Mouse (Mus musculus): ENCODE results near the gene Nhp2. TPM values are rescaled to one million over a fixed set of nuclear protein-coding genes. Genes with fewer than 3 reads are reported as not detected.
"Not testable (repeated sequence)": the region's sequence is repeated elsewhere in the genome, so short reads cannot be mapped to it uniquely, and the experiment has no call there.

The Nhp2 gene
- total and polyA plus RNA-seq, 2 experiments from 2014 or later: 60.3 to 88.4 TPM

GRCm38 (mm10) chr11:51627425-51627824 is 7.9 kb downstream of the Nhp2 start:
- Histone ChIP-seq H3K27ac (ENCODE audit: low read depth, low read length) (no peak overlapping the region), H3K4me1 (ENCODE audit: insufficient read depth, low read length) (no peaks in the 10 kb centered on the region), H3K36me3 (ENCODE audit: insufficient read depth, low read length) (peaks cover 58% of the 10 kb centered on the region), H3K9ac (replicated peaks; ENCODE audit: low read length, poor library complexity, severe bottlenecking) (no peak overlapping the region), H3K4me3 (ENCODE audit: low read depth, low read length) (no peak overlapping the region), H3K9me3 (ENCODE audit: low read length) (no peaks in the 10 kb centered on the region), H3K4me2 (ENCODE audit: low read depth, low read length, poor library complexity, severe bottlenecking) (no peak overlapping the region), H3K27me3 (ENCODE audit: insufficient read depth, low read length) (no peaks in the 10 kb centered on the region)
- ATAC-seq (ENCODE audit: low FRiP score): no peak
- TF ChIP-seq CTCF (IDR thresholded peaks at IDR 0.05): no peak
- WGBS: 93% methylated on average over 9 of the region's 9 CpGs
- no peak for DNase-seq (ENCODE audit: low spot score)

GRCm38 (mm10) chr11:51627907-51628306 is 8.4 kb downstream of the Nhp2 start:
- no peak for TF ChIP-seq CTCF (IDR thresholded peaks at IDR 0.05)
- Histone ChIP-seq H3K27ac (ENCODE audit: low read depth, low read length) (no peak overlapping the region), H3K9ac (replicated peaks; ENCODE audit: low read length, poor library complexity, severe bottlenecking) (no peak overlapping the region), H3K4me1 (ENCODE audit: insufficient read depth, low read length) (no peaks in the 10 kb centered on the region), H3K9me3 (ENCODE audit: low read length) (no peaks in the 10 kb centered on the region), H3K4me3 (ENCODE audit: low read depth, low read length) (no peak overlapping the region), H3K27me3 (ENCODE audit: insufficient read depth, low read length) (no peaks in the 10 kb centered on the region), H3K4me2 (ENCODE audit: low read depth, low read length, poor library complexity, severe bottlenecking) (no peak overlapping the region), H3K36me3 (ENCODE audit: insufficient read depth, low read length) (peaks cover 58% of the 10 kb centered on the region)
- ATAC-seq (ENCODE audit: low FRiP score) (no peak), DNase-seq (ENCODE audit: low spot score) (no peak)
- WGBS: 91% methylated on average over 8 of the region's 8 CpGs

GRCm38 (mm10) chr11:51629651-51630314 is 10.2 kb downstream of the Nhp2 start:
- Histone ChIP-seq H3K27me3 (ENCODE audit: insufficient read depth, low read length) (no peaks in the 10 kb centered on the region), H3K4me1 (ENCODE audit: insufficient read depth, low read length) (peaks cover 4% of the 10 kb centered on the region), H3K9me3 (ENCODE audit: low read length) (no peaks in the 10 kb centered on the region), H3K36me3 (ENCODE audit: insufficient read depth, low read length) (peaks cover 40% of the 10 kb centered on the region), H3K9ac (replicated peaks; ENCODE audit: low read length, poor library complexity, severe bottlenecking) (no peak overlapping the region), H3K4me3 (ENCODE audit: low read depth, low read length) (no peak overlapping the region), H3K4me2 (ENCODE audit: low read depth, low read length, poor library complexity, severe bottlenecking) (no peak overlapping the region), H3K27ac (ENCODE audit: low read depth, low read length) (no peak overlapping the region)
- DNase-seq (ENCODE audit: low spot score): no peak
- WGBS: 84% methylated on average over 15 of the region's 15 CpGs
- ATAC-seq (ENCODE audit: low FRiP score): no peak
- TF ChIP-seq CTCF (IDR thresholded peaks at IDR 0.05): no peak

GRCm38 (mm10) chr11:51632130-51632753 is 12.7 kb downstream of the Nhp2 start:
- DNase-seq (ENCODE audit: low spot score): no peak
- Histone ChIP-seq H3K9me3 (ENCODE audit: low read length) (no peaks in the 10 kb centered on the region), H3K36me3 (ENCODE audit: insufficient read depth, low read length) (peaks cover 19% of the 10 kb centered on the region), H3K9ac (replicated peaks; ENCODE audit: low read length, poor library complexity, severe bottlenecking) (no peak overlapping the region), H3K4me2 (ENCODE audit: low read depth, low read length, poor library complexity, severe bottlenecking) (no peak overlapping the region), H3K4me1 (ENCODE audit: insufficient read depth, low read length) (peaks cover 9% of the 10 kb centered on the region), H3K27ac (ENCODE audit: low read depth, low read length) (no peak overlapping the region), H3K27me3 (ENCODE audit: insufficient read depth, low read length) (no peaks in the 10 kb centered on the region), H3K4me3 (ENCODE audit: low read depth, low read length) (no peak overlapping the region)
- WGBS: 92% methylated on average over 6 of the region's 6 CpGs
- no peak for ATAC-seq (ENCODE audit: low FRiP score)
- no peak for TF ChIP-seq CTCF (IDR thresholded peaks at IDR 0.05)

- not testable (repeated sequence) for H3K27me3 ChIP-seq (ENCODE audit: insufficient read depth, low read length); H3K4me2 ChIP-seq (ENCODE audit: low read depth, low read length, poor library complexity, severe bottlenecking); H3K4me3 ChIP-seq (ENCODE audit: low read depth, low read length); H3K9me3 ChIP-seq (ENCODE audit: low read length); H3K9ac ChIP-seq (replicated peaks; ENCODE audit: low read length, poor library complexity, severe bottlenecking); H3K27ac ChIP-seq (ENCODE audit: low read depth, low read length); H3K4me1 ChIP-seq (ENCODE audit: insufficient read depth, low read length); DNase-seq (ENCODE audit: low spot score); ATAC-seq (ENCODE audit: low FRiP score); H3K36me3 ChIP-seq (ENCODE audit: insufficient read depth, low read length)
- WGBS: 91% methylated on average over 7 of the region's 7 CpGs
Measured at GRCm38 (mm10) chr11:51633200-51633599, 13.7 kb downstream of the Nhp2 start.

- Histone ChIP-seq H3K9me3 (ENCODE audit: low read length) (no peaks in the 10 kb centered on the region), H3K4me2 (ENCODE audit: low read depth, low read length, poor library complexity, severe bottlenecking) (no peak overlapping the region), H3K4me1 (ENCODE audit: insufficient read depth, low read length) (peaks cover 9% of the 10 kb centered on the region), H3K36me3 (ENCODE audit: insufficient read depth, low read length) (peaks cover 6% of the 10 kb centered on the region), H3K4me3 (ENCODE audit: low read depth, low read length) (no peak overlapping the region), H3K27ac (ENCODE audit: low read depth, low read length) (no peak overlapping the region), H3K9ac (replicated peaks; ENCODE audit: low read length, poor library complexity, severe bottlenecking) (no peak overlapping the region), H3K27me3 (ENCODE audit: insufficient read depth, low read length) (no peaks in the 10 kb centered on the region)
- no peak for TF ChIP-seq CTCF (IDR thresholded peaks at IDR 0.05)
- no peak for ATAC-seq (ENCODE audit: low FRiP score)
- WGBS: 95% methylated on average over 3 of the region's 3 CpGs
- no peak for DNase-seq (ENCODE audit: low spot score)
Measured at GRCm38 (mm10) chr11:51633721-51634120, 14.2 kb downstream of the Nhp2 start.

Measured in midbrain, postnatal 0 days (tissue).